Mouse (Mus musculus): ENCODE measurements at regions not wholly inside any gene's neighbourhood (a gene's known extent, or its start where the extent isn't known, plus 50 kb on each side); places are given as distances from the start of the nearest gene placed in this dataset.
A peak's percentile ranks its signal among the peaks of the same experiment; 100 is the strongest.
"Not testable (repeated sequence)": the region's sequence is repeated elsewhere in the genome, so short reads cannot be mapped to it uniquely, and the experiment has no call there.

DNA sequence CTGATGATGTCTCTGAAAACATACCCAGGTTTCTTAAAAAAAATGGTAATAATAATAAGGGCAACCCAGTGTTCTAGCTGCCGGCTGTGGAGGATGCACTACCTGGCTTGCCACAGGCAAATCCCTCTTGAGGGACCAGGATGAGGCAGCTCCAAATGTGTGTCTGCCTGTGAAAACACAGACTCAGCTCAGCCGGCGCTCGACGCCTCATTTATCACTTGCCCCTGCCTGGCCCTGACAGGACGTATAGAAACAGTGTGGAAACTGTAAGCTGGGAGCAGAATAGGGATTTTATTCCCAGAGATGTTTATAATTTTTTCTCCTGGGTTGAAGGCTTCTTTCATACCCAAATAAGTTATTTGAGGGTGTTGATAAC is 167.2 kb upstream of the Sulf2 start:
- DNase-seq (ENCODE audit: low spot score) = peak; percentile 67

DNA sequence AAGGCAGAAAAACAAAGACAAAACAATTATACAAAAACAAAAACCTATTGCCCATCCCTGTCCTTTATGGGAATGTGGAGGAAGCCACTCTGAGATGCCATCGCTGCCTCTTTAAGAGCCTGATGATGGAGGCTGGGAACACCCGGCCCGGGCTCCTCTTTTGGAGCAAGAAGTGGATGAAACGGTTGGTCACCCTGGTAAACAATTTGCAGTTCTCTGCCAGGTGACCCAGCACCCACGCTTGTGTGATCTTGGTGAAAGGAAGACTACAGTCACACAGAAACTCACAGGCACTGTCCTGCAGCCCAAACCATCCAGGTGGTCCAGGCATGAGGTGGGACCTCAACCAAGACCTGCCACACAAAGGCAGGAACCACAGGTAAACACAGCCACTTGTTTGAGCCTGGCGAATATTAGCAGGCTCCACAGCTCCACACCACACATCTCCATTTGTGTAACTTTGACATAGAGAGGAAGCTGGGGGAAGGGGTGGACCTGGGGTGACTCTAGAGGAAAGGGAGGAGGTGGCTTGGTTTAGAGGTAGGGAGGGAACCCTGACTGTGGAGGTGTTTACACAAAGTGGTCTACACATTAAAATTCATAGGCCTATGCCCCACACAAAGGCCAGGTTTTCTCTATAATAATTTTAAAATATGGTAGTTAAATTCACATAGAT is 166.7 kb upstream of the Sulf2 start:
- DNase-seq (ENCODE audit: low spot score) = no peak

- peak; percentile 70 for DNase-seq (ENCODE audit: low spot score)
Observed at GRCm38 (mm10) chr2:166316409-166316916, 161.0 kb upstream of the Sulf2 start.

DNA sequence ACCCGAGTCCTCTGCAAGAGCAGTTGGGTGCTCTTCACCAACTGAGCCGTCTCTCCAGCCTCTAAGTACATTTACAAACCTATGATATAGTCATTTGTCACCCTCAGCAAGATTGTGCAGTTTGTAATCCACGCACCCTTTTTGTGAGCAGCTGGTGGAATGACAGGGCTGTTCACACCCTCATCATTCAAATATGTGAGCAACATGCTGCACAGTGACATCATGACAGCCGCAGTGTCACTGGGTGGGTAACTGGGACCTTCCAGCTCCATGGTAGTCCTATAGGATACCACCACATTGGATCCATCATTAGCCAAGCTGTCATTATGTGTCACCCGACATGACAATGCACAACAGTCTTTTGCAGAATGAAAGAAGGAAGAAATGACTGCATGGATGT is 155.0 kb upstream of the Sulf2 start:
- DNase-seq (ENCODE audit: low spot score) = no peak

GRCm38 (mm10) chr2:166309882-166310281 is 154.4 kb upstream of the Sulf2 start:
- no peak for DNase-seq (ENCODE audit: low spot score)

- DNase-seq (ENCODE audit: low spot score) = no peak
Observed at GRCm38 (mm10) chr2:166307551-166307950, 152.1 kb upstream of the Sulf2 start.

DNA sequence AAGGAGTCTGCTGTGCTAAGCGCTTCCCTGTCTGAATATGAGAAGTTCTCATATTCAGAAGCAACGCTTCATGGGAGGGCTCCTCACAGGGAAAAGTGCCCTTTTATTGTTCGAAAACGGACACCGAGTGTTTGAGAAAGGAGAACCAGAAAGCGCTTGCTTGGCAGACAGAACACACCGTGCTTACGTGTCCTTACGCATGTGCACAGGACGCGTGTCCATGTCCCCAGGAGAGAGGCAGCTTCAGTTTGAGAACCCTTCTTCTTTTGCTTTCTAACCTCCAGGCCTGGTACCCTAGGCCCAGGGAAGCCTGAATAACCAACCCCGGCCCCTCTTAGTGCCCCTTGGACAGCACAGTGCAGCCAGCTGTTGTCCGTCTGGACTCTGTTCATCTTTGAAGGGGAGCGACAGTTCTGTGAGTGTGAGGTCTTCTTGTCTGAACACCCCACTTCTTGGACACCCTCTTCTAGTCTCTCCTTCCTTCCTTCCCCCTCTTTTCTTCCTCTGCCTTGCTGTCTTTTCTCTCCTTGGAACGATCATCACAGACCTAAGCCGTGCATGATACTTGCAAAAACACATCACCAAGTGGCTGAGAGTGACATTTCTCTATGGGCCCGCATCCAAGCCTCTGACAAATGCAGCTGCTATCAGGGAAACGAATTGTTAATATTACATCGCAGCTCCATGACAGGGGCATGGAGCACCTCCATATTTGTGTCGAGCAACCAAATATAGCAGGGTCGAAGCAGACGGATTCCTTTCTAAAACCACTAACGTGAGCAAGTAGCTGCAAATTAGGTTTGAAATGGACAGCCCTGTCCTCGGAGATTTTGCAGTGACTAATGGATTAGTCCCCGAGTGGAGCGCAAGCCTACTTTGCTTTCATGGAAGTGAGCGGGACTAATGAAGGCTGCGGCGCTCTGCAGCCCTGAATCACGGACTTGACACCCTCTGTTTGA is 149.9 kb upstream of the Sulf2 start:
- DNase-seq (ENCODE audit: low spot score) = peak; percentile 37

DNA sequence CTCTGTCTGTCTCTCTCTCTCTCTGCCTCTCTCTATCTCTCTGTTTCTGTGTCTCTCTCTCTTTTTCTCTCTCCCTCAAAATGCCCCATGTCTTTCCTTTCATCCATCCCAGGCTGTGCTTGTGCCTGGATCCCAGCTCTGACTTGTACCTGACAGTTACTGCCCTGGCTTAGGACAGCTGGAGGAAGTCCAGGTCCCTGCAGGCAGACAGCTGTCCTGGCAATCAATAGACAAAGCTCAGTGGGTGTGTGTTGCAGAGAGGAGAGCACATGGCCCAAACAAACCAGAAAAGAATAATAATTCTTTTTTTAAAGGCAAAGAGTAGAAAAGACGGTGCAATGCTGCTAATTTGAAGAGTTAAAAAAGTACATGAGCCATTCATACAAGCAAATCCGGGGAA is 148.4 kb upstream of the Sulf2 start:
- no peak for DNase-seq (ENCODE audit: low spot score)

DNA sequence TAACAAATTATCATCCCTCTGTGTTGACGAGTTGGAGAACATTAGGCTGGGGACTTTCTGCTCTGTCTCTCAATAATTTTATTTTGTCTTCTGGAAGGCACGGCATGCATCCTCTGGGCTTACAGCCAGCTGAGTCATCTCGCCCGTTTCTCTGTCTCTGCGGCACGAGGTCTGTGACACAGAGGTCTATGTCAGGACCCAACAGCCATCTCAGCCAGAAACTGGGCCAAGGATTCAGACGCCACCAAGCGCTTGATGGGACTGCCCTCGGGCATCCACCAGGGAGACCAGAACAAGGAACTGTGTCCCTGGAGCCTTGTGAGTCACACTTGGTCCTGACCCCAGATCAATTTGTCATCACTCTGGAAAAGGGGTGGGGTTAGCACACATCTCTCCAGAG is 145.7 kb upstream of the Sulf2 start:
- DNase-seq (ENCODE audit: low spot score) = no peak

DNA sequence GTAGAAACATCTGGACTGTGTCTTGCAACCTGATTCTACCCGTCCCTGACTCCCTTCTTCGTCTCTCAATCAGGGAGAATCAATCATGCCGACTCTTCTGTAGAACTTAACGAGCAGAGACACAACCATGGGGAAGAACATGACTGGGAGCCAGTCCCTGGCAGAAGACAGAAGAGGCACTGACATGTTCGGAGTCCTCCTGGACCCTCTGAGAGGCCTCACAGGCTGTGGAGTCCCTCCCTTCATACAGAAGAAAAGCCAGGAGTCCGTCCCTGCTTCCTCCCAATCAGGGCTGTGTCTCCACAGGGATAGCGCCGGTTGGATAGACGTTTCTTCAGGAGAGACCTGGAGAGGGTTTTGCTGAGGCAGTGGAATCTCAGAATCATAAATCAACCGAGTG is 139.2 kb upstream of the Sulf2 start:
- no peak for DNase-seq (ENCODE audit: low spot score)

DNA sequence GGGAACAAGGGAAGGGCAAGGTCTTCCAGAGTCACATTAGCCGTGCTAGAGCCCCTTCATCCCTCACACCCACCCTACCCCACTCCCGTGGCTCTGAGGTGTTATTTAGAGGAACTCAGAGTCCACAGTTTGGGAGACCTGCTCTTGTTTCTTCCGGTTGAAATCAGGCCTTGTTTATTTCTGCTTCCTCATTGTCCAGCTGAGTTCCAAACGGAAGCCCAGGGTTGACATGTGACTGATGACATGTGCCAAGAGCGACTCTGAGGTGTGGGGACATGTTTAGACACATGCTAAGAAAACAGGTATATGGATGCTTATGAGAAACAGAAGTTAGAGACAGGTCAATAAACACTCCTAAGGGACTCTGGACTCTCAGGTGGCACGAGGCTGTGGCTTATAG is 137.5 kb upstream of the Sulf2 start:
- no peak for DNase-seq (ENCODE audit: low spot score)

- DNase-seq (ENCODE audit: low spot score) = peak; percentile 74
Observed at GRCm38 (mm10) chr2:166291266-166291665, 135.8 kb upstream of the Sulf2 start.

GRCm38 (mm10) chr2:166290826-166291225 is 135.4 kb upstream of the Sulf2 start:
- DNase-seq (ENCODE audit: low spot score) = no peak

DNA sequence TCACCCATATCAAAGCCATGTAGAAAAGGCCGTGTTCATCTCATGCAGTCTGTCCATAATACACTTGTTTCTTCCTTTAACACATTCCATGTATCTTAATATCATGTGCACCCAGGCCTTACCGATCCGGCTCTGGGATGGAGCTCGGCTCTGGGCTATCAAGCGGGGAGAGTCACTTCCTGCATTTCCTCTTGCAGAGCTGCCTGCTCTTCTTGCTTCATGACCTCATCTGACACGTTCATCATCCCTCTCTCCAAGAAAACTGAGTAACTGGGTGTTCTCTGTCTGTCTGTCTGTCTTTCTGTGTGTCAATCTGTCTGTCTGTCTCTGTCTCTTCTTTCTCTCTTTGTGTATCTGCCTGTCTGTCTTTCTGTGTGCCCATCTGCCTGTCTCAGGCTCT is 133.7 kb upstream of the Sulf2 start:
- no peak for DNase-seq (ENCODE audit: low spot score)

DNA sequence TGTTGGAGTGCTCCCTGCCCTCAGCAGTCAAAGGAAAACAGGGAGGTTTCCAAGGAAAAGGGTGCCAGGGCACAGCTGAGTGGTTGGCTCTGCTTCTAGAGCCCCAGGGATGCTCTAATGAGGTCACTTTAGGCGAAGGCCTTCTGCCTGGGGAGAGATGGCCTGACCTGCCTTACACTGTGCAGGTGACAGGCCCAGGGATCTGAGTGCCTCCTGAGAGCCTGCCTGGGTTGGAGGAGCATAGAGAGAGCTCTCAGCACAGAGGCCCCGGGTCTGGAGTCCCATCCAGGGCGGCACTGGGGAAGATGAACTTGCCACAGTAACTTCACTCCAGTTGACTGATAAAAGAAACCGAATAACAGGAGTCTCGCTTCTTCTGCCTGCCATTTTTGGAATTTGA is 125.7 kb upstream of the Sulf2 start:
- not testable (repeated sequence) for DNase-seq (ENCODE audit: low spot score)

DNA sequence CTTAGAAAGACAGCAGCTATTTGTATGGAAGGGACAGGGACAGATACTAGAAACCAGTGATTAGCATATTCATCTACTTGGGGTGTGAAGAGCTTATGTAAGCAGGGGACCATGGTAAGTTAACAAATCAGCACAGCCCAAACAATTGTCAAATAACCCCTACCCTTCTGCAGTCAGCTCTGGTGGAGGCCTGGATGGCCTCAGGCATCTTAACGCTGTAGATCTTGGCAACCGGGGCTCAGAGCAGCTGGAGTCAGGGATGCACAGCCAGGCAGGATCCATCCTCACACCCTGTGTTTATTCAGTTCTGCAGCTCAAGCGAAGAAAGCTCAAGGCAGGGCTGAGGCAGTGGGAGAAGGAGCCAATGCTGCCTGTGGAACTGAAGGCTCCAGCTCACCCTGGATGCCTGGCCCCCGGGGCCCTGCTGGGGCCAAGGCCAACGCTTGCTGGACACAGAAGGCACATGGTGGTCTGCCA is 125.2 kb upstream of the Sulf2 start:
- DNase-seq (ENCODE audit: low spot score) = no peak

DNA sequence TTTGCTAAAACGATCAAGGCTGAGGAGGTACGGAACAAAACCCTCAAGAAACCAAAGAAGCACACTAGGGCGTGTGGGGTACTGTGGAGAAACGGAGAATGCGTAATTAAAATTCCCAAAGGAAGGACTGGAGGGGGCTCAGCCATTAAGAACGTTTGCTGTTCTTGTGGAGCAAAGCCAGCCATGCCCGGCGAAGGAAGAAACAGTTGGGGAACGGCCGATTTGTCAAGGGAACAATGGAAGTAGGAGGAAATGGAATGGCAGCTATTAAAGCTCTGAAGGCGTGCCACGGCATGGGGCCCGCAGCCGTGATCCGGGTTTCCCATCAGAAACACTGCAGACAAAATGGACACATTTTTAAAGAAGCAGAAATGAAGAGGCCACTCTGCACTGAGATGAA is 124.2 kb upstream of the Sulf2 start:
- DNase-seq (ENCODE audit: low spot score) = no peak

- DNase-seq (ENCODE audit: low spot score) = no peak
Observed at GRCm38 (mm10) chr2:166275398-166275797, 119.9 kb upstream of the Sulf2 start.

- DNase-seq (ENCODE audit: low spot score) = no peak
Observed at GRCm38 (mm10) chr2:166274016-166274346, 118.5 kb upstream of the Sulf2 start.

DNA sequence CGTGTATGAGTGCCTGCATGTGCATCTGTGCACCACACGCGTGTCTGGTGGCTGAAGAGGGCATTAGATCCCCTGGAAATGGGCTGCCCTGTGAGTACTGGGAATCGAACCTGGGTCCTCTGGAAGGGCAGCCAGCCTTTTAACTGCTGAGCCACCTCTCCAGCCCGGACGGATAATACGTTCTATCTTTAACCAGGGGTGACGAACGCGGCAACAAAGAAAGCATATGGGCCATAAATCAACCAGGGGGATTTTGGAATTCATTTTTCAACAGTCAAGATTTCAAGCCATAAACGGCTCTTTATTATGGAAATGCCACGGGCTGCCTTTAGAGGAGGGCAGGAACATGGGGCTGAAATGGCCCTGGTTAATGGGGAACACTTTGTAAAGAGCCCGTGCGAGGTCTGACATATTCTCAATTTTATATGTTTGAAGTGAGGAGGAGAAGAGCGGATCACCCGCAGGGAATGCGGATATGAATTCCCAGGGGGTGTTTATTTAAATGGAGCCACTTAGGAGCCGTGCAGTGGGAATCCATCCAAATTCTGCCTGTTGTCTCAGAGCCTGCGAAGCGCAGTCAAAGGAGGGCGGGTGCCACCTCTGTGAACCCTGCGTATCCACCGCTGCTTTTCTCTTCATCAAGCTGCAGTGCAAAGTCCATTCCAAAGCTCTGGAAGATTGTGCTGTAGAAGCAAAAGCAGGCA is 118.0 kb upstream of the Sulf2 start:
- no peak for DNase-seq (ENCODE audit: low spot score)

GRCm38 (mm10) chr2:166272841-166273240 is 117.4 kb upstream of the Sulf2 start:
- peak; percentile 54 for DNase-seq (ENCODE audit: low spot score)

DNA sequence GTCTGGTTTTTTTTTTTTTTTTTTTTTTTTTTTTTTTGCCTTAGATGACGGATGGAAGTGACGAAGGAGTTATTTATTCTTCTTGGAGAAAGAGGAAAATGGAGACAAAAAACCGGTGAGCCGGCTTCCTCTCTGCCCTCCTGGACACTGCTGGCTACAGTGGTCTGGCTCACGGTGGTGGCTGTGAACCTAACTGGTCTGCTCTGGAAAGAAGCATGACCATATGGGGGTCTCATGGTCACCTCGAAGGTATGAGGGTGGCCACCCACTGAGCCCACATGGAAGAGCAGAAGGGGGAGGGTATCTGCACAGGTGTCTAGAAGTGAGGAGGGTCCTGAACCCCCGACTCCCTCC is 116.7 kb upstream of the Sulf2 start:
- no peak for DNase-seq (ENCODE audit: low spot score)
